Mouse (Mus musculus): ENCODE measurements at regions not wholly inside any gene's neighbourhood (a gene's known extent, or its start where the extent isn't known, plus 50 kb on each side); places are given as distances from the start of the nearest gene placed in this dataset.

DNA sequence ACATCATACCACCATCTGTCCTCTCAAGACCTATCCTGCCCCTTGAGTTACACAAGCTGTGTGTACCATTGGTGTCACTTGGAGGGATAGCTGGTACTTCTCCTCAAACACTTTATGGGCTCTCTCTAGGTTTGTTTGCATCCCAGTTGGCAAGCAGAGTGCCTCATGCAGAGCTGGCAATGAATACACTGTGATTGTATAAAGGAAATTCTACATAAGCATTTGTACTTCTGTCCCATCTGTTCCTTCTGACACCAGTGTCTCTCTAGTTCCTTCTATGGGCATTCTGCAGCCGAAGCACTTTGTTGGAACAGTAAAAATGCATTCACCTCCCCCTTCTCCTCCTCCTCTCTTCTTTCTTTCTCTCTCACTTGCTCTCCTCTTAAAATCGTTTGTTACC is 1046.7 kb upstream of the Flrt2 start:
- H3K9ac ChIP-seq (replicated peaks; ENCODE audit: low read depth, low read length), result no peak overlapping the region
- H3K4me2 ChIP-seq (replicated peaks; ENCODE audit: low read depth, low read length), result no peak overlapping the region
- H3K27me3 ChIP-seq (ENCODE audit: control insufficient read depth, insufficient read depth, low read length), result no peaks in the 10 kb centered on the region
- WGBS, result 75% methylated on average over 2 of the region's 2 CpGs
- no peak overlapping the region for H3K27ac ChIP-seq (ENCODE audit: low read length)
- no peak overlapping the region for H3K4me3 ChIP-seq (ENCODE audit: low read depth, low read length)
- H3K9me3 ChIP-seq (ENCODE audit: control insufficient read depth, low read depth, low read length), result no peaks in the 10 kb centered on the region
- ATAC-seq (ENCODE audit: insufficient number of reproducible peaks, insufficient read depth, low FRiP score, low read depth), result no peak
- no peaks in the 10 kb centered on the region for H3K4me1 ChIP-seq (ENCODE audit: control insufficient read depth, insufficient read depth, low read length)
- H3K36me3 ChIP-seq (ENCODE audit: control insufficient read depth, insufficient read depth, low read length), result no peaks in the 10 kb centered on the region

DNA sequence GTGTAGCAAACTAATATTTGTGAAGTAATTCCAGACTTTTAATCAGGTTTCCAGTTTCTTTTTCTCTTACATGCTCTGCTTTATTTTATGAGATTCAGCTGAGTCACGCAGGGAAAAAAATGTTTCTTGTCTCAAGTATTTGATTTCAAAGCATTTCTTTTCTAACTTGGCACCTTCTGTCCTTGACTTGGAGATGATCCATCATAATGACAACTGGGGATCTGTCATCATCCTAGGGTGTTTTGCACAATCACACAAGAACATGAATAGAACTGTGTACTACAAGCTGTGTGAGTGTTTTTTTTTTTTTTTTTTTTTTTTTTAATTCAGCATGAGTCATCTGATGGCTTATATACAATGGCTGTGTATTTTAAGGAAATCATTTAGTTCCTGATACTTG is 1022.0 kb upstream of the Flrt2 start:
- no peak overlapping the region for H3K27ac ChIP-seq (ENCODE audit: low read length)
- no peak for ATAC-seq (ENCODE audit: insufficient number of reproducible peaks, insufficient read depth, low FRiP score, low read depth)
- no peak overlapping the region for H3K4me2 ChIP-seq (replicated peaks; ENCODE audit: low read depth, low read length)
- H3K4me1 ChIP-seq (ENCODE audit: control insufficient read depth, insufficient read depth, low read length), result no peaks in the 10 kb centered on the region
- 81% methylated on average over 1 of the region's 1 CpGs for WGBS
- H3K9ac ChIP-seq (replicated peaks; ENCODE audit: low read depth, low read length), result no peak overlapping the region
- no peaks in the 10 kb centered on the region for H3K9me3 ChIP-seq (ENCODE audit: control insufficient read depth, low read depth, low read length)
- H3K4me3 ChIP-seq (ENCODE audit: low read depth, low read length), result no peak overlapping the region
- no peaks in the 10 kb centered on the region for H3K27me3 ChIP-seq (ENCODE audit: control insufficient read depth, insufficient read depth, low read length)
- H3K36me3 ChIP-seq (ENCODE audit: control insufficient read depth, insufficient read depth, low read length), result no peaks in the 10 kb centered on the region

GRCm38 (mm10) chr12:94674925-94675324 is 1017.1 kb upstream of the Flrt2 start:
- H3K27ac ChIP-seq (ENCODE audit: low read length), result no peak overlapping the region
- WGBS, result 98% methylated on average over 2 of the region's 2 CpGs
- no peaks in the 10 kb centered on the region for H3K9me3 ChIP-seq (ENCODE audit: control insufficient read depth, low read depth, low read length)
- H3K4me1 ChIP-seq (ENCODE audit: control insufficient read depth, insufficient read depth, low read length), result no peaks in the 10 kb centered on the region
- no peak overlapping the region for H3K4me3 ChIP-seq (ENCODE audit: low read depth, low read length)
- no peaks in the 10 kb centered on the region for H3K27me3 ChIP-seq (ENCODE audit: control insufficient read depth, insufficient read depth, low read length)
- no peak for ATAC-seq (ENCODE audit: insufficient number of reproducible peaks, insufficient read depth, low FRiP score, low read depth)
- no peaks in the 10 kb centered on the region for H3K36me3 ChIP-seq (ENCODE audit: control insufficient read depth, insufficient read depth, low read length)
- H3K4me2 ChIP-seq (replicated peaks; ENCODE audit: low read depth, low read length), result no peak overlapping the region
- no peak overlapping the region for H3K9ac ChIP-seq (replicated peaks; ENCODE audit: low read depth, low read length)

DNA sequence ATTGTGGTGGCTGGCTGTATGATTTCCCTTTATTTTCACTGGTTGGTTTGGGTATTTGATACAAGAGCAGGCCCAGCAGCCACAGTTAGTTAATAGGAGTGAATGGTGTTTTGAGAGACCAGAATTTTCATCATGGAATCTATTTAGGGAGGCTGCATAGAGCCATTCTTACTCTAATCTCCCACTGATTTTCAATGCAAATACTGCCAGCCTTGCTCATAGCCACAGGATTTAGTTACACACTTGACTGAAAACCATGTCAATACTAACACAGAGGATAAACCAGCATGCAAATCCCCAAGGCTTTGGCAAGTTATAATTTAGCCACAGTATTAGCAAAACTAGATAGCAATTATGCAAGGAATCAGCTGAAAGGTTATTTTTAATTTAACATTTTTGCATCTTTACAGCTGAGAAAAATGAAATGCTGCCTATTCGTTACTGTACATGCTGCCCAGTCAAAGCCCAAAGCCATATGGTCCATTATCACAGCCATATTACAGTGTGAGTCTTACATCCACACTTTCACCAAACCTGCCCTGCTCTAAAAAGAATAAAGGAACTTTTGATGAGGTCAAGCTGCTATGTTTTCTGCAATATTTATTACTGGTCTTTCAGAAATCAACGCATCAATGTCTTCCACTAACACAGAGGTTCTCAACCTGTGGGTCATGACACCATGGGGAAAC is 1000.5 kb upstream of the Flrt2 start:
- Histone ChIP-seq H3K9ac (replicated peaks; ENCODE audit: low read depth, low read length) (no peak overlapping the region), H3K4me1 (ENCODE audit: control insufficient read depth, insufficient read depth, low read length) (no peaks in the 10 kb centered on the region), H3K4me3 (ENCODE audit: low read depth, low read length) (no peak overlapping the region), H3K4me2 (replicated peaks; ENCODE audit: low read depth, low read length) (no peak overlapping the region), H3K9me3 (ENCODE audit: control insufficient read depth, low read depth, low read length) (no peaks in the 10 kb centered on the region), H3K36me3 (ENCODE audit: control insufficient read depth, insufficient read depth, low read length) (no peaks in the 10 kb centered on the region), H3K27me3 (ENCODE audit: control insufficient read depth, insufficient read depth, low read length) (no peaks in the 10 kb centered on the region), H3K27ac (ENCODE audit: low read length) (no peak overlapping the region)
- WGBS, result 73% methylated on average over 2 of the region's 2 CpGs
- ATAC-seq (ENCODE audit: insufficient number of reproducible peaks, insufficient read depth, low FRiP score, low read depth), result no peak

GRCm38 (mm10) chr12:94731391-94731790 is 960.6 kb upstream of the Flrt2 start:
- H3K4me3 ChIP-seq (ENCODE audit: low read depth, low read length), result no peak overlapping the region
- no peaks in the 10 kb centered on the region for H3K9me3 ChIP-seq (ENCODE audit: control insufficient read depth, low read depth, low read length)
- no peak overlapping the region for H3K4me2 ChIP-seq (replicated peaks; ENCODE audit: low read depth, low read length)
- 81% methylated on average over 5 of the region's 5 CpGs for WGBS
- ATAC-seq (ENCODE audit: insufficient number of reproducible peaks, insufficient read depth, low FRiP score, low read depth), result no peak
- H3K36me3 ChIP-seq (ENCODE audit: control insufficient read depth, insufficient read depth, low read length), result no peaks in the 10 kb centered on the region
- no peak overlapping the region for H3K27ac ChIP-seq (ENCODE audit: low read length)
- no peaks in the 10 kb centered on the region for H3K4me1 ChIP-seq (ENCODE audit: control insufficient read depth, insufficient read depth, low read length)
- no peaks in the 10 kb centered on the region for H3K27me3 ChIP-seq (ENCODE audit: control insufficient read depth, insufficient read depth, low read length)
- H3K9ac ChIP-seq (replicated peaks; ENCODE audit: low read depth, low read length), result no peak overlapping the region

DNA sequence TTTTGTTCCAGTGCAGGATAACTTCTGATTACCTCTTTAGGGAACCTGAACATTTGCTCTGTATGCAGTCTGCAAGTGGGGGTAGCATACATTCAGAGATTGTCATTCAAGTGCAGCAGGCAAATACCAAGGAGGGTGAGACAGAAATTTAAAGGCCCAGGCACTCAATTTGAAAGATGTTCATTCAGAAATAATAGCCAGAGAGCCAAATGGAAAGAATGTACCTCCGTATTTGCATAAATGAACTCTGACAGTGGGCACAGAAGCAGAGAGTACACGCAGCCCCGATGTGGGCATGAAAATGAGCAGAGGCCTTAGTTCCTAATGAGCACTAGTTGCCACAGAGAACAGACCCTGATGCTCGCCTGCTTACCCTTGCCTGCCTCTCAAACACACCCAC is 958.8 kb upstream of the Flrt2 start:
- Histone ChIP-seq H3K9ac (replicated peaks; ENCODE audit: low read depth, low read length) (no peak overlapping the region), H3K36me3 (ENCODE audit: control insufficient read depth, insufficient read depth, low read length) (no peaks in the 10 kb centered on the region), H3K27ac (ENCODE audit: low read length) (no peak overlapping the region), H3K4me3 (ENCODE audit: low read depth, low read length) (no peak overlapping the region), H3K9me3 (ENCODE audit: control insufficient read depth, low read depth, low read length) (no peaks in the 10 kb centered on the region), H3K27me3 (ENCODE audit: control insufficient read depth, insufficient read depth, low read length) (no peaks in the 10 kb centered on the region), H3K4me1 (ENCODE audit: control insufficient read depth, insufficient read depth, low read length) (no peaks in the 10 kb centered on the region), H3K4me2 (replicated peaks; ENCODE audit: low read depth, low read length) (no peak overlapping the region)
- no peak for ATAC-seq (ENCODE audit: insufficient number of reproducible peaks, insufficient read depth, low FRiP score, low read depth)
- WGBS, result 49% methylated on average over 4 of the region's 4 CpGs

DNA sequence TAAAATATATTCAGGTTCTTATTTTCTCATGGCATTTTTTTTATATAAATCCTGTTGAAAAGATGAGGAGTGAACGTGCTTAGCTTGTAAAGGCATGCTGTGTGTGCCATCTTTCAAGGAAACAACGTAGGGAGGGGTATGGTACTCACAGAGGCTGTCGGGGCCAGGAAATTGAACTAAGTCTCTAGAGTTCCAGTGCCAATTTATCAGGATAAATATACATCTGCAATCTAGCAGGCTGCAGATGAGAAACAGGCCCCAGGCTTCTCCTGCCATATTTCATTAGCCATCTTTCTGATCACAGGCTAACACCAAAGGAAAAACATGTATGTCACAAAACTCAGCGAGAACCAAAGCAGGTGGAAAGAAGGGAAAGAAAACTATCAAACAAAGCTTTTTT is 954.8 kb upstream of the Flrt2 start:
- Histone ChIP-seq H3K27me3 (ENCODE audit: control insufficient read depth, insufficient read depth, low read length) (no peaks in the 10 kb centered on the region), H3K36me3 (ENCODE audit: control insufficient read depth, insufficient read depth, low read length) (no peaks in the 10 kb centered on the region), H3K27ac (ENCODE audit: low read length) (no peak overlapping the region), H3K4me2 (replicated peaks; ENCODE audit: low read depth, low read length) (no peak overlapping the region), H3K9me3 (ENCODE audit: control insufficient read depth, low read depth, low read length) (no peaks in the 10 kb centered on the region), H3K9ac (replicated peaks; ENCODE audit: low read depth, low read length) (no peak overlapping the region), H3K4me1 (ENCODE audit: control insufficient read depth, insufficient read depth, low read length) (no peaks in the 10 kb centered on the region), H3K4me3 (ENCODE audit: low read depth, low read length) (no peak overlapping the region)
- WGBS, result 67% methylated on average over 4 of the region's 4 CpGs
- ATAC-seq (ENCODE audit: insufficient number of reproducible peaks, insufficient read depth, low FRiP score, low read depth), result no peak

DNA sequence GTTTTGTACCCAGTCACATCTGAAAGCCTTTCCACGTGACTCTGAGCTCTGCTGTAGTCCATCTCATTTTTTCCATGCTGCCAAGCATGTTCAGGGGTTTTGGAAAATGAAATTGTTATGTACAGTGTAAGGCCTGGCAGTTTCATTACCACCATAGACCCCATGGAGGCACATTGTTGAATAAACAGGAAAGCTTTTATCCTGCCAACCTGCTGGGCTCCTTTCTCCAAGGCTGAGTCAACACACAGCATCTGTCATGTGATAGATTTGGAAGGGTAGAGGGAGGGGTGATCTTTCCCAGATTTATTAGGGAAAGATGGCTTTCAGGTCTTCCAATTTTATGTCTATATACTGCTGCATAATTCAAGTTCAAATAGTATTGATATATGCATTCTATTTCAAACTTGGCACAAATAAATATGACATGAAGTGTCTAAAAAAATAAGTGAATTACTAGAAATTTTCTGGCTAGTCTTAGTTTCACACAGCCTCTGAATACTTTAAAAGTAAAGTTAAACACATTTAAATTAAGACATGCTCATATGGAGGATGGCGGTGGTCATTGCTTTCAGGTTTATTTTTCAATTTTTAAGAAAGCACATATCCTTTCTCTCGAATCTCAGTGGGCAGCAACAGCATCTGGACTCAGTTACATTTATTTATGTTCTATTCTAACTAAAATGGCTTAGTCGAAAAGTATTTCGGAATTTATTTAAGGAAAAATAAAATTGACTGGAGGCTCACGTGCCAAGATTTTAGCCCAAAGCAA is 942.1 kb upstream of the Flrt2 start:
- WGBS, result 66% methylated on average over 6 of the region's 6 CpGs
- Histone ChIP-seq H3K9ac (replicated peaks; ENCODE audit: low read depth, low read length) (no peak overlapping the region), H3K4me1 (ENCODE audit: control insufficient read depth, insufficient read depth, low read length) (no peaks in the 10 kb centered on the region), H3K27ac (ENCODE audit: low read length) (no peak overlapping the region), H3K4me3 (ENCODE audit: low read depth, low read length) (no peak overlapping the region), H3K27me3 (ENCODE audit: control insufficient read depth, insufficient read depth, low read length) (no peaks in the 10 kb centered on the region), H3K4me2 (replicated peaks; ENCODE audit: low read depth, low read length) (no peak overlapping the region), H3K9me3 (ENCODE audit: control insufficient read depth, low read depth, low read length) (no peaks in the 10 kb centered on the region), H3K36me3 (ENCODE audit: control insufficient read depth, insufficient read depth, low read length) (no peaks in the 10 kb centered on the region)
- no peak for ATAC-seq (ENCODE audit: insufficient number of reproducible peaks, insufficient read depth, low FRiP score, low read depth)

All from stomach, embryonic 14.5 days (tissue).